Mouse (Mus musculus): ENCODE measurements around the gene Sdc3. TPM values are rescaled to one million over a fixed set of nuclear protein-coding genes. Genes with fewer than 3 reads are reported as not detected.

Sdc3 gene
- polyA plus RNA-seq, 1 experiment from 2014 or later, result 18.6 TPM

- Histone ChIP-seq H3K4me2 (ENCODE audit: low read depth, severe bottlenecking) (no peak overlapping the region), H3K4me1 (ENCODE audit: control insufficient read depth, insufficient read depth, low read length) (0 out of 2 replicates have a peak, but pooled peaks cover 5% of the 10 kb centered on the region), H3K9ac (ENCODE audit: low read length) (no peak overlapping the region), H3K4me3 (ENCODE audit: low read depth, low read length) (no peak overlapping the region), H3K27ac (replicated peaks; ENCODE audit: low read depth, low read length) (no peak overlapping the region; the same call in 1 of the 2 replicates), H3K36me3 (ENCODE audit: control insufficient read depth, insufficient read depth, low read length) (peaks cover 11% of the 10 kb centered on the region; the same call in 1 of the 2 replicates), H3K27me3 (ENCODE audit: control insufficient read depth, insufficient read depth, low read length) (no peaks in the 10 kb centered on the region), H3K9me3 (ENCODE audit: control insufficient read depth, low read length) (no peaks in the 10 kb centered on the region)
- WGBS, result 96% methylated on average over 2 of the region's 2 CpGs
- DNase-seq (ENCODE audit: low spot score) (no peak), ATAC-seq (ENCODE audit: insufficient number of reproducible peaks, low FRiP score, low TSS enrichment, low read depth) (no peak)
Measured at GRCm38 (mm10) chr4:130782492-130782891, 9.8 kb upstream of the Sdc3 start.

GRCm38 (mm10) chr4:130784755-130785154 is 7.6 kb upstream of the Sdc3 start:
- Histone ChIP-seq H3K4me2 (ENCODE audit: low read depth, severe bottlenecking) (no peak overlapping the region), H3K36me3 (ENCODE audit: control insufficient read depth, insufficient read depth, low read length) (peaks cover 5% of the 10 kb centered on the region; the same call in 1 of the 2 replicates), H3K4me1 (ENCODE audit: control insufficient read depth, insufficient read depth, low read length) (0 out of 2 replicates have a peak, but pooled peaks cover 5% of the 10 kb centered on the region), H3K9me3 (ENCODE audit: control insufficient read depth, low read length) (no peaks in the 10 kb centered on the region), H3K4me3 (ENCODE audit: low read depth, low read length) (no peak overlapping the region), H3K27me3 (ENCODE audit: control insufficient read depth, insufficient read depth, low read length) (no peaks in the 10 kb centered on the region), H3K27ac (replicated peaks; ENCODE audit: low read depth, low read length) (0 out of 2 replicates have a peak overlapping the region, but pooled peaks have one; percentile 21), H3K9ac (ENCODE audit: low read length) (no peak overlapping the region)
- WGBS, result 30% methylated on average over 4 of the region's 4 CpGs
- peak; percentile 77 for DNase-seq (ENCODE audit: low spot score)
- no peak for ATAC-seq (ENCODE audit: insufficient number of reproducible peaks, low FRiP score, low TSS enrichment, low read depth)

- WGBS, result 78% methylated on average over 5 of the region's 5 CpGs
- peaks cover 9% of the 10 kb centered on the region for H3K4me1 ChIP-seq (ENCODE audit: control insufficient read depth, insufficient read depth, low read length)
- no peak overlapping the region for H3K4me3 ChIP-seq (ENCODE audit: low read depth, low read length)
- H3K27me3 ChIP-seq (ENCODE audit: control insufficient read depth, insufficient read depth, low read length), result no peaks in the 10 kb centered on the region
- H3K9ac ChIP-seq (ENCODE audit: low read length), result no peak overlapping the region
- ATAC-seq (ENCODE audit: insufficient number of reproducible peaks, low FRiP score, low TSS enrichment, low read depth), result no peak
- no peak for DNase-seq (ENCODE audit: low spot score)
- H3K36me3 ChIP-seq (ENCODE audit: control insufficient read depth, insufficient read depth, low read length), result no peaks in the 10 kb centered on the region
- no peak overlapping the region for H3K27ac ChIP-seq (replicated peaks; ENCODE audit: low read depth, low read length)
- H3K4me2 ChIP-seq (ENCODE audit: low read depth, severe bottlenecking), result no peak overlapping the region
- no peaks in the 10 kb centered on the region for H3K9me3 ChIP-seq (ENCODE audit: control insufficient read depth, low read length)
Measured at GRCm38 (mm10) chr4:130787530-130787929, 4.8 kb upstream of the Sdc3 start.

GRCm38 (mm10) chr4:130790180-130790579 is 2.2 kb upstream of the Sdc3 start:
- Histone ChIP-seq H3K27ac (replicated peaks; ENCODE audit: low read depth, low read length) (no peak overlapping the region), H3K9me3 (ENCODE audit: control insufficient read depth, low read length) (no peaks in the 10 kb centered on the region), H3K4me2 (ENCODE audit: low read depth, severe bottlenecking) (no peak overlapping the region), H3K27me3 (ENCODE audit: control insufficient read depth, insufficient read depth, low read length) (no peaks in the 10 kb centered on the region), H3K4me3 (ENCODE audit: low read depth, low read length) (no peak overlapping the region), H3K36me3 (ENCODE audit: control insufficient read depth, insufficient read depth, low read length) (no peaks in the 10 kb centered on the region), H3K9ac (ENCODE audit: low read length) (no peak overlapping the region), H3K4me1 (ENCODE audit: control insufficient read depth, insufficient read depth, low read length) (peaks cover 14% of the 10 kb centered on the region)
- peak; percentile 94 for DNase-seq (ENCODE audit: low spot score)
- 12% methylated on average over 6 of the region's 6 CpGs for WGBS
- ATAC-seq (ENCODE audit: insufficient number of reproducible peaks, low FRiP score, low TSS enrichment, low read depth), result no peak

- ATAC-seq (ENCODE audit: insufficient number of reproducible peaks, low FRiP score, low TSS enrichment, low read depth) (no peak), DNase-seq (ENCODE audit: low spot score) (peak; percentile 67)
- Histone ChIP-seq H3K27me3 (ENCODE audit: control insufficient read depth, insufficient read depth, low read length) (no peaks in the 10 kb centered on the region), H3K4me1 (ENCODE audit: control insufficient read depth, insufficient read depth, low read length) (peaks cover 12% of the 10 kb centered on the region), H3K9me3 (ENCODE audit: control insufficient read depth, low read length) (no peaks in the 10 kb centered on the region), H3K4me2 (ENCODE audit: low read depth, severe bottlenecking) (peak overlapping the region; percentile 95), H3K27ac (replicated peaks; ENCODE audit: low read depth, low read length) (no peak overlapping the region; the same call in 1 of the 2 replicates), H3K36me3 (ENCODE audit: control insufficient read depth, insufficient read depth, low read length) (no peaks in the 10 kb centered on the region), H3K4me3 (ENCODE audit: low read depth, low read length) (peak overlapping the region; percentile 94), H3K9ac (ENCODE audit: low read length) (peak overlapping the region; percentile 97)
- 5% methylated on average over 19 of the region's 19 CpGs for WGBS
Measured at GRCm38 (mm10) chr4:130791811-130792375, 444 bp upstream of the Sdc3 start.

GRCm38 (mm10) chr4:130793180-130793501 is 804 bp downstream of the Sdc3 start:
- Histone ChIP-seq H3K4me1 (ENCODE audit: control insufficient read depth, insufficient read depth, low read length) (peaks cover 24% of the 10 kb centered on the region), H3K27me3 (ENCODE audit: control insufficient read depth, insufficient read depth, low read length) (no peaks in the 10 kb centered on the region)
- WGBS, result 47% methylated on average over 7 of the region's 7 CpGs

GRCm38 (mm10) chr4:130794771-130795170 is 2.4 kb downstream of the Sdc3 start:
- H3K9ac ChIP-seq (ENCODE audit: low read length), result no peak overlapping the region
- no peaks in the 10 kb centered on the region for H3K36me3 ChIP-seq (ENCODE audit: control insufficient read depth, insufficient read depth, low read length)
- H3K4me2 ChIP-seq (ENCODE audit: low read depth, severe bottlenecking), result no peak overlapping the region
- H3K27me3 ChIP-seq (ENCODE audit: control insufficient read depth, insufficient read depth, low read length), result no peaks in the 10 kb centered on the region
- no peak overlapping the region for H3K4me3 ChIP-seq (ENCODE audit: low read depth, low read length)
- WGBS, result 50% methylated on average over 4 of the region's 4 CpGs
- ATAC-seq (ENCODE audit: insufficient number of reproducible peaks, low FRiP score, low TSS enrichment, low read depth) (no peak), DNase-seq (ENCODE audit: low spot score) (no peak)
- no peak overlapping the region for H3K27ac ChIP-seq (replicated peaks; ENCODE audit: low read depth, low read length)
- H3K4me1 ChIP-seq (ENCODE audit: control insufficient read depth, insufficient read depth, low read length), result peaks cover 39% of the 10 kb centered on the region
- H3K9me3 ChIP-seq (ENCODE audit: control insufficient read depth, low read length), result no peaks in the 10 kb centered on the region

More at GRCm38 (mm10) chr4:130793180-130793501, 804 bp downstream of the Sdc3 start:
- Histone ChIP-seq H3K27ac (replicated peaks; ENCODE audit: low read depth, low read length) (no peak overlapping the region), H3K9me3 (ENCODE audit: control insufficient read depth, low read length) (no peaks in the 10 kb centered on the region), H3K36me3 (ENCODE audit: control insufficient read depth, insufficient read depth, low read length) (no peaks in the 10 kb centered on the region), H3K4me2 (ENCODE audit: low read depth, severe bottlenecking) (peak overlapping the region; percentile 95), H3K4me3 (ENCODE audit: low read depth, low read length) (peak overlapping the region; percentile 94), H3K9ac (ENCODE audit: low read length) (peak overlapping the region; percentile 97)
- DNase-seq (ENCODE audit: low spot score) (no peak), ATAC-seq (ENCODE audit: insufficient number of reproducible peaks, low FRiP score, low TSS enrichment, low read depth) (0 out of 2 replicates have a peak, but pooled peaks have one; percentile 8)

GRCm38 (mm10) chr4:130795970-130796369 is 3.6 kb downstream of the Sdc3 start:
- Histone ChIP-seq H3K9ac (ENCODE audit: low read length) (no peak overlapping the region), H3K36me3 (ENCODE audit: control insufficient read depth, insufficient read depth, low read length) (no peaks in the 10 kb centered on the region), H3K4me3 (ENCODE audit: low read depth, low read length) (no peak overlapping the region), H3K27me3 (ENCODE audit: control insufficient read depth, insufficient read depth, low read length) (no peaks in the 10 kb centered on the region), H3K9me3 (ENCODE audit: control insufficient read depth, low read length) (no peaks in the 10 kb centered on the region), H3K27ac (replicated peaks; ENCODE audit: low read depth, low read length) (no peak overlapping the region), H3K4me1 (ENCODE audit: control insufficient read depth, insufficient read depth, low read length) (peaks cover 39% of the 10 kb centered on the region), H3K4me2 (ENCODE audit: low read depth, severe bottlenecking) (no peak overlapping the region)
- DNase-seq (ENCODE audit: low spot score) (no peak), ATAC-seq (ENCODE audit: insufficient number of reproducible peaks, low FRiP score, low TSS enrichment, low read depth) (no peak)
- WGBS, result 89% methylated on average over 6 of the region's 6 CpGs
